Mouse (Mus musculus) lung, postnatal 4 days (tissue): ENCODE data around the gene Asb17.
A peak's percentile ranks its signal among the peaks of the same experiment; 100 is the strongest.
"Not testable (repeated sequence)": the region's sequence is repeated elsewhere in the genome, so short reads cannot be mapped to it uniquely, and the experiment has no call there.

Experiments used
- DNase-seq, 2 experiments: peaks; one replicate each; pipeline ENCODE4 v3.0.0; 2021

The Asb17 gene

GRCm38 (mm10) chr3:153844030-153844429 lies at the start of gene Asb17:
Gene Asb17 (plus strand): TSS chr3:153844209.
- DNase-seq, result no peak

- DNase-seq, result peak in 1 of 2 experiments; percentile 25
These were observed 46.4 kb upstream of the Asb17 start for GRCm38 (mm10) chr3:153797574-153797973.

DNA sequence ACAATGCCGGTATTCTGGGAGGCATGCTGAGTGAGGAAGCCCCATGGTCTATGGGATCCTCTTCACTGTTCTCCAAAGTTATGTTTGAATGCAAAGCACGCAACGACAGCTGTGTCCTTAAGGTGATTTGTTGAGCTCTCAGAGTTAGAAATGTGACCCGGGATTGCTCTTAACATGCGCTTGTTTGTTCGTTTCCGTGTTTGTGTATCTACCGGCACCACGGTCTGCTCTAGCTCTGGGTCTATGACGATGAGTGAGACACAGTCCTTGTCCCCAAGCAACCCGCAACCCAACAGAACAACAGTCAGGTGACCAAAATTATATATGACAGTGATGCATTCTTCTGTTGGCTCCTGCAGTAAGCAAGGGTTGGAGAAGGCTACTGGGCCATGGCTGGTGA lies 44.4 kb upstream of the Asb17 start:
- no peak for DNase-seq

DNA sequence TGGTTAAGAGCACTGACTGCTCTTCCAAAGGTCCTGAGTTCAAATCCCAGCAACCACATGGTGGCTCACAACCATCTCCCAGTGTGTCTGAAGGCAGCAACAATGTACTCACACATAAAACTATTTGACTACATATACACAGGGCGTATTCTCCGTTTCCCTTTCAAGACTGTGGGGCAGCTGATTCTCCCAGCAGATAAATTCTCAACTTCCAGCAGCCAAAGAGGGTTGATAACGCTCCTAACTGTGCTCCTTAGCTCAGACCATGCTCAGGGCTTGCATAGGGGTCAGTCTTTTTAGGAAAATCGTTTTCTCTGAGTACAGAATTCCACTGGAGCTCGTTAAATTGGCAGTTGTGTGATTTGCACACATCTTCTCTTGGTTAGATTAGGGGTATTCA lies 43.3 kb upstream of the Asb17 start:
- no peak for DNase-seq

DNA sequence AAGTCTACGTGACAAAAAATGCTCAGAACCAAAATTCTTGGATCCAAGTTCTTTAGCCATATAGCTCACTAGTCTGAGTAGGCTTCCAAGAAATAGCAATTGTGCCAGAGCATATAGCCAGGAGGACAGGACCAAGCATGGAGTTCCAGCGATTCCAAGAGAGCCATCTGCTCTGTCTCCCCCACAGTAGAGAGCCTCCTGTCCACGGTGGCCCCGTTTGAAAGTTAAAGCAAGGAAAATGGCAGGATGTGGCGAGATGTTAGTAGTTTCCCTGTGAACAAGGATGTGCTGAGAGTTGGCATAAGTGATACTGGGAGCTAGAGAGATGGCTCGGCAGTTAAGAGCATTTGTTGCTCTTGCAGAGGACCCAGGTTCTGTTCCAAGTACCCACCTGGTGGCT lies 42.5 kb upstream of the Asb17 start:
- DNase-seq, result no peak

- DNase-seq, result no peak
These were observed 41.4 kb upstream of the Asb17 start for GRCm38 (mm10) chr3:153802640-153803039.

DNA sequence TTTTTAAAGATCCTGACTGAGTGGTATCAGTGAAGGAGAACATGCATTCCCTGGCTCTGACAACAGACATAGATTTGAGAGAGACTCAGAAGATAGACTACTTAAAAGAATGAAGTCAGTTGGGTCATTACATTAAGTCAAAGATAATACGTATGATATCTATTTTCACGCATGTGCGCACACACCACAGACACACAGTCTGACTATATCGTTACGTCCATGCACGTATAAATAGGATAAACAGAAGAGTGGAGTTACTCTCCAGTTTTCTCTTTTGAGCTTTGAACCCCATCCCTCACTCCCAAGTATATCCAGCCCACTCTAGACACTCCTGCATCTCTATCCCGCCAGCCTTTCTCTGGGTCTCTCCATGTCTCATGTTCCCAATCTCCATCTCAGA lies 40.0 kb upstream of the Asb17 start:
- DNase-seq, result no peak

DNA sequence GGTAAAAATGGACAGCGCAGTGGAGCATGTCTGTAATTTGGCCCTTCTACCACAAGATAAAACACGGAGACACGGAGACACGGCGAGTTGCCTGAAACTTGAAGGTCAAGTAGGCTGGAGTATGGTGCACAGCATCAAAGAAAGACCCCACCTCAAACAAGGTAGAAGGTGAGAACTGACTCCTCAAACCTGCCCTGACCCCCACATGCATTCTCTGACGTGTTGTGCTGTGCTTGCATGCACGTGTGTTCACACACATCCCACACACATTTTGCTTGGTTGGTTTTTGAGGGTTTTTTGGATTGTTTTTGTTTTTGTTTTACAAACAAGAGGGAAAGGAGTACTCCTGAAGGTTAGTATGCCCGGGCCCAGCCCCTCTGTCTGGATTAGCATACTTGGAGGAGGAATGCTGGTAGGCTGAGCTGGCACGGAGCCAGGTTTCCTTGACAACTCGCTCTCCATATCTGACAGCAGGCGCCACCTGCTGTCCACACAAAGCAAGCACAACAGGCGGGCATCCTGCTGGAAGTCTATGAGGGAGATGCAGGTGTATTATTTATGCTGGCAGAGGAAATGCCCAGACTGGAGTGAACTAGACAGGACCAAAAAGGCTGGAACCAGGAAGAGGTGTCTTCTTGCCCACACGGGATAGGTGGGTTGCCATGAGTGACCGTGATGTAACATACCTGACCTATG lies 37.8 kb upstream of the Asb17 start:
- DNase-seq, result peak; percentile 91 to 92

DNA sequence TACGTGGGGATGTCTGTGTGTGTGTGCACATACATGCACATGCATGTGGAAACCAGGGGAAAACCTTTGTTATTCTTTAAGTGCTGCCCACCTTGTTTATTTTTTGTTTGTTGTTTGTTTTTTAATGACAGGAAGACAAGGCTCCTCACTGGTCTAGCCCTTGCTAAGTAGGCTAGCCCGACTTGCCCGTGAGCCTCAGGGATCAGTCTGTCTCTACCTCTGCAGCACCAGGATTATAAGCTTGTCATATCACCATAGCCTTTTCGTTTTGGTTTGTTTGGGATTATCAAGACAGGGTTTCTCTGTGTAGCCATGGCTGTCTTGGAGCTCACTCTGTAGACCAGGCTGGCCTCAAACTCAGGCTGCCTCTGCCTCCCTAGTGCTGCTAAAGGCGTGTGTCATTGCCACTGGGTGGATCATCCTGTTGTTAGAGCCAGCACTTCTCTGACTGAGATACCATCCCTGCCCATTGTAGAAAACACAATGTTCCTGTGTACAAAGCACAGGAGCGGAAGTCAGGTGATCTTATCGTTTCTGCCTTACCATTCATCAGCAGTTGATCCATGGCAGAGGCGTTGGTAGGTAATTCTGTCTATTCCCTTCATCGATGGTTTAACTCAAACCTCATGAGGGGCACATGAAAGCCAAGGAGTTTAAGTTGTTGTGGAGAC lies 37.1 kb upstream of the Asb17 start:
- DNase-seq, result no peak

DNA sequence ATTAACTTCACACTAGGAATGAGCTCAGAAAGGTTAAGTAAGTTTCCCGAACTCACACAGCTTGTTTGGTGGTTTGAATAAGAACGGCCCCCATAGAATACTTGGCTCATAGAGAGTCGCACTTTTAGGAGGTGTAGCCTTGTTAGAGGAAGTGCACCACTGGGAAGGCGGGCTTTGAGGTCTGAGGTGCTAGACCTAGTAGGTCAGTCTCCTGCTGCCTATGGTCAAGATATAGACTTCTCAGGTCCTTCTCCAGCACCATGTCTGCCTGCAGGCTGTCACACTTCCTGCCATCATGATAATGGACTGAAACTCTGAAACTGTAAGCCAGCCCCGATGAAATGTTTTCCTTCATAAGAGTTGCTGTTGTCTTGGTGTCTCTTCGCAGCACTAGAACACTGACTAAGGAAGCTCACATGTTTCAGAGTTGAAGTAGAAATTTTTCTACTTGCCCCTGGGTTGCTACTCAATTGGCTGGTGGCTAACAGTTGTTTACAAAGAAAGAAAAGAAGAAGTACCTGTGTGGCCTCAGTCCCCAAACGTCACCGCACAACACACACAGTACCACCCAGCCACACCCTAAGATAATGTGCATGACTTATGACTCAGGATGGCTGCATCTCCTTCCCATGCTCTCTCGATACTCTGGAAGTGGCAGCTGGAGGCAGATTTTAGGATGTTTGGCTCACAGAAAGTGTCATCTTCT lies 36.4 kb upstream of the Asb17 start:
- no peak for DNase-seq

DNA sequence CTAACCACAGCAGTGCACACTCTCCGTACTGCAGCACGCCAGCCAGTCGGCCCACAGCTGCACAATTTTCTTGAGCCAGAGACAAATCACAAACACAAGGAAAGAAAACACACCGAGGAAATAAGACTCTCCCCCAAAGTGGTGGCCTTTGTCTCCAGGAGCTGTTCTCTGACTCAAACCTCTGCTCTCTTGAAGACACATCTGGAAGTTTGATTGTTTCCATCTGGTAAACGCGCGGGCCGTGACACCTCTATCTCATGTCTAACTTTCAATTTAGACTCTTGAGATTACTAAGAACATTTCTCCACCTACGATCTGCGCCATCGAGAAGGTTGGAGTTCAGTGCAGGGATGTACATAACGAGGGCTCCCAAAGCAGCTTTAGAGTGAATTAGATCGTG lies 35.6 kb upstream of the Asb17 start:
- no peak for DNase-seq

GRCm38 (mm10) chr3:153814026-153814425 lies 30.0 kb upstream of the Asb17 start:
- no peak for DNase-seq

- no peak for DNase-seq
These were observed 26.6 kb upstream of the Asb17 start for GRCm38 (mm10) chr3:153817376-153817890.

DNA sequence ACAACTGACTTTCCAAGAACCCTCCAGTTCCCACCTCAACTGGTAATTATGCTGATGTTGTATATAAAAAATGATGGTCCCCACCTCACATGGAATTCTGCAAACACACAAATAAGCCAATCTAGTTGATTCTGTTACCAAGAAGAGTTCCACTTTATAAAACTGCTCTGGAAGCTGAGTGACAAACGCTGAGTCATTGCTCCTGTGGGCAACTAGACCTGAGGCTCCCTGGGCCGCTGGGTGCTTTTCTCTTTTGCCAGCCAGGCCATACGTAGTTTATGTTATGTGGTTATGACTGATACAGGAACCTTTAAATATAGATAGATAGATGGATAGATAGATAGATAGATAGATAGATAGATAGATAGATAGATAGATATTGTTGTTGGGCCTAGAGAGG lies 25.3 kb upstream of the Asb17 start:
- no peak for DNase-seq

- DNase-seq, result no peak
These were observed 24.6 kb upstream of the Asb17 start for GRCm38 (mm10) chr3:153819438-153819837.

DNA sequence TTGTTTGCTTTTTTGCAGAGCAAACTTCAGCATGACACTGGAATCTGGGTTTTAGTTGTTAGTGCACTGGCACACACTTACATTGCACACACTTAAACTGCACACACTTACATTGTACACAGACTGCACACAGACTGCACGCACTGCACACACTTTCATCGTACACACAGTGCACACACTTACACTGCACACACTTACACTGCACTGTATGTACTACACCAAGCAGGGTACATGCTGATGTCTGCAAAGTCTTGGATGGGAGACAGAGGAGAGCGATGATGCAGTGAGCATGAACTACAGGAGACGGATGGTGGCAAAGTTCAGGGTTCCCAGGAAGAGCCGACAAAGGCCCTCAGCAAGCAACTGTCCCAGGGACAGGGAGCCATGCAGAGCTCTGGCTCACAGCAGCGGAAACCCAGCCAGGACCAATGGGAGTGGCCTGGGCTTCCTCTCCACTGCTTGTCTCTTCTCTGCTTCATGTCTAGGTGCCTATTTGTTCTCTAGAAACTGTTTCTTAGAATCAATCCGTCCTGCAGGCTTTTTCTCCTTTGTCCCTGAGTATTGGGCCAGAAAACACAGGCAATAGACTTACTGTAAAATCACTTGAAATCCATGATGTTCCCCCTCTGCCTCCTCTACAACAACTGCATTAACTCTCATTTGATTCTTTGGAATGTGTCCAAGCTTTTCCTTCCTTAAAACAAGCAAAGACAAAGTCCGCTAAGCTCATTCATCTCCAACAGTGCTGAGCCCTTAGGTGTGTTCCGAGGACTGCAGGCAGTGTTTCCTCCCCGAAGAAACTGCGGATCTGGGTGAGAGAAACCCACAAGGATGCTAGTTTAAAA lies 20.1 kb upstream of the Asb17 start:
- peak; percentile 12 to 42 for DNase-seq

- no peak for DNase-seq
These were observed 18.8 kb upstream of the Asb17 start for GRCm38 (mm10) chr3:153825197-153825596.

DNA sequence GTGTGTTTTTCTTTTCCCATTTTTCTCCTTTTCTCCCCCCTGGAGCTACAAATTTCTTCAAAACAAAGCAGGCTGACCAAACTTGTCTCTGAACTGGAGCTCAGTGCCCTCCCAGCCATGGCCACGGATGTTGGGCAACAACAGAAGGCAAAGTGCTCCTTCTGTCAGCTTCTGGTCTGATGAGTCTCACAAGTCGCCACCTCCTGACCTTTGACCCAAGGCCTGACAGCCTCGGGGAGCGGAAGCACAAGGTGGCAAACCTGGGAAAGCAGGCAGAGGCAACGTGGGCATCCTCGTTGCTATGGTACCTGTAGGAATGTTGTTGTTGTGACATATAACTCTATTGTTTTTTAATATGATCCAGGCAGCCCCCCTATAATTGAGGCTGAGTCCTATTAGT lies 17.4 kb upstream of the Asb17 start:
- DNase-seq, result no peak

GRCm38 (mm10) chr3:153829788-153830187 lies 14.2 kb upstream of the Asb17 start:
- not testable (repeated sequence) for DNase-seq

DNA sequence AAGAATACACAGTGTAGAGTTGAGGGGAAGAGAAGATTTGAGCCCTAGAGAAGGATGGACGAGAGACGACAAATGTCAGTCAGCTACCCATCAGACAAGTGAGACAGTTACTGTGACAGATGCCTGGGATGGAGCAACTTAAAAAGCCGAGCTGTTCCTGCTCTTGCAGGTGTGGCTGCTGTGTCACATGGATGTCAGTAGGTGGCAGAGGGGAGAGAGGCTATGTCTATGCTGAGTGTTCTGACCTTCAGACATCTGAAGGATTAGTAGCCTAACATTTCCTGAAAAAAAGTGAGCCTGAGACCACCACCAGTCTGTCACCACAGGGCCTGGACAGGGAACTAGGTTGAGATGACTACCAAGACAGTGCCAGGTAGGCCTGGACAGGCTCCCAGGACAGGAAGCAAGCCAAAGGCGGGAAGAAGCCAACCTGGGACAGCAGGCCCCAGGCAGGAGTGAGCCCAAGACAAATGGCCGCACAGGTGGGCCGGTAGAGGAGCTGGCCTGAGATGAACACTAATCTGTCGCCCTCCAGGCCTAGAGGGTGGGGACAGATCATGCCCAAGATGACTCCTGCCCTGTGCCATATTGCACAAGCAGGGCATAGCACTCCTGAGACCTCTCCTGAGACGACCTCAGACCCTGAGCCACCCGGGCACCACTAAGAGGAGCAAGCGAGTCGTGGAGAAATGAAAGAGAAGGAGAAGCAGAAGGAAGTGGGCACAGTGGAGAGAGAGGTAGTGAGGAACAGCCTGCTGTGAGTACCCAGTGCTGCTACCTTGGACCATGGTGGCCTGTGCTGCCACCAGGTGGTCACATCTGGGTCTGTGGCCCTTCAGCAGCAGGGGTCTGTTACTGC lies 12.8 kb upstream of the Asb17 start:
- DNase-seq, result no peak

GRCm38 (mm10) chr3:153831873-153832653 lies 11.9 kb upstream of the Asb17 start:
- no peak for DNase-seq
